Mouse (Mus musculus): Measurements from ENCODE around the gene Scfd2. TPM values are rescaled to one million over a fixed set of nuclear protein-coding genes. Genes with fewer than 3 reads are reported as not detected.

Gene Scfd2
- polyA plus RNA-seq, 1 experiment from 2014 or later: 21.7 TPM

- Histone ChIP-seq H3K4me1 (replicated peaks) (no peaks in the 10 kb centered on the region), H3K9me3 (no peaks in the 10 kb centered on the region), H3K4me3 (replicated peaks) (no peak overlapping the region), H3K9ac (replicated peaks) (no peak overlapping the region), H3K27ac (no peak overlapping the region), H3K4me2 (replicated peaks) (no peak overlapping the region), H3K27me3 (peaks cover 10% of the 10 kb centered on the region), H3K36me3 (no peaks in the 10 kb centered on the region)
- 88% methylated on average over 7 of the region's 7 CpGs for WGBS
- ATAC-seq: no peak
Observed at GRCm38 (mm10) chr5:74279673-74280072, 251.9 kb downstream of the Scfd2 start.

- Histone ChIP-seq H3K4me1 (replicated peaks) (no peaks in the 10 kb centered on the region), H3K4me3 (replicated peaks) (no peak overlapping the region), H3K9ac (replicated peaks) (no peak overlapping the region), H3K27me3 (peaks cover 10% of the 10 kb centered on the region), H3K4me2 (replicated peaks) (no peak overlapping the region), H3K36me3 (no peaks in the 10 kb centered on the region), H3K27ac (no peak overlapping the region), H3K9me3 (no peaks in the 10 kb centered on the region)
- WGBS: 78% methylated on average over 7 of the region's 7 CpGs
- ATAC-seq: no peak
Observed at GRCm38 (mm10) chr5:74278428-74278827, 253.1 kb downstream of the Scfd2 start.

GRCm38 (mm10) chr5:74277712-74278111 lies 253.8 kb downstream of the Scfd2 start:
- Histone ChIP-seq H3K27ac (no peak overlapping the region), H3K4me1 (replicated peaks) (no peaks in the 10 kb centered on the region), H3K4me2 (replicated peaks) (no peak overlapping the region), H3K9ac (replicated peaks) (no peak overlapping the region), H3K4me3 (replicated peaks) (no peak overlapping the region), H3K9me3 (no peaks in the 10 kb centered on the region), H3K27me3 (peaks cover 10% of the 10 kb centered on the region), H3K36me3 (no peaks in the 10 kb centered on the region)
- WGBS: 16% methylated on average over 3 of the region's 3 CpGs
- peak; percentile 84 for ATAC-seq

- peak; percentile 55; the same call in 1 of the 2 replicates for ATAC-seq
- WGBS: 91% methylated on average over 5 of the region's 5 CpGs
Observed at GRCm38 (mm10) chr5:74277216-74277615, 254.3 kb downstream of the Scfd2 start.

GRCm38 (mm10) chr5:74273313-74273712 lies 258.2 kb downstream of the Scfd2 start:
- Histone ChIP-seq H3K27ac (no peak overlapping the region), H3K36me3 (no peaks in the 10 kb centered on the region), H3K27me3 (peaks cover 6% of the 10 kb centered on the region), H3K9ac (replicated peaks) (no peak overlapping the region), H3K9me3 (no peaks in the 10 kb centered on the region), H3K4me2 (replicated peaks) (no peak overlapping the region), H3K4me3 (replicated peaks) (no peak overlapping the region), H3K4me1 (replicated peaks) (no peaks in the 10 kb centered on the region)
- WGBS: 80% methylated on average over 3 of the region's 3 CpGs
- no peak for ATAC-seq

More at GRCm38 (mm10) chr5:74277216-74277615, 254.3 kb downstream of the Scfd2 start:
- Histone ChIP-seq H3K27ac (no peak overlapping the region), H3K9me3 (no peaks in the 10 kb centered on the region), H3K27me3 (peaks cover 10% of the 10 kb centered on the region), H3K36me3 (no peaks in the 10 kb centered on the region), H3K4me1 (replicated peaks) (no peaks in the 10 kb centered on the region), H3K4me3 (replicated peaks) (no peak overlapping the region), H3K9ac (replicated peaks) (no peak overlapping the region), H3K4me2 (replicated peaks) (no peak overlapping the region)

GRCm38 (mm10) chr5:74267736-74268369 lies 263.7 kb downstream of the Scfd2 start:
- no peak overlapping the region for H3K4me2 ChIP-seq (replicated peaks)
- WGBS: 69% methylated on average over 5 of the region's 5 CpGs
- no peak for ATAC-seq
- H3K9me3 ChIP-seq: no peaks in the 10 kb centered on the region
- H3K4me3 ChIP-seq (replicated peaks): no peak overlapping the region
- H3K27me3 ChIP-seq: no peaks in the 10 kb centered on the region
- no peak overlapping the region for H3K27ac ChIP-seq
- H3K36me3 ChIP-seq: no peaks in the 10 kb centered on the region
- H3K4me1 ChIP-seq (replicated peaks): peaks cover 8% of the 10 kb centered on the region
- no peak overlapping the region for H3K9ac ChIP-seq (replicated peaks)

- Histone ChIP-seq H3K4me1 (replicated peaks) (peaks cover 8% of the 10 kb centered on the region), H3K27me3 (no peaks in the 10 kb centered on the region), H3K9ac (replicated peaks) (no peak overlapping the region), H3K27ac (no peak overlapping the region), H3K4me2 (replicated peaks) (no peak overlapping the region), H3K36me3 (no peaks in the 10 kb centered on the region), H3K4me3 (replicated peaks) (no peak overlapping the region), H3K9me3 (no peaks in the 10 kb centered on the region)
- ATAC-seq: no peak
- WGBS: 89% methylated on average over 1 of the region's 1 CpGs
Observed at GRCm38 (mm10) chr5:74267196-74267595, 264.4 kb downstream of the Scfd2 start.

- Histone ChIP-seq H3K9me3 (no peaks in the 10 kb centered on the region), H3K4me3 (replicated peaks) (no peak overlapping the region), H3K4me1 (replicated peaks) (peaks cover 8% of the 10 kb centered on the region), H3K4me2 (replicated peaks) (no peak overlapping the region), H3K9ac (replicated peaks) (no peak overlapping the region), H3K36me3 (no peaks in the 10 kb centered on the region), H3K27me3 (no peaks in the 10 kb centered on the region), H3K27ac (no peak overlapping the region)
- WGBS: 76% methylated on average over 5 of the region's 5 CpGs
- ATAC-seq: no peak
Observed at GRCm38 (mm10) chr5:74266476-74266819, 265.1 kb downstream of the Scfd2 start.

GRCm38 (mm10) chr5:74265601-74266475 lies 265.7 kb downstream of the Scfd2 start:
- Histone ChIP-seq H3K9ac (replicated peaks) (no peak overlapping the region), H3K4me3 (replicated peaks) (no peak overlapping the region), H3K4me2 (replicated peaks) (no peak overlapping the region), H3K27me3 (no peaks in the 10 kb centered on the region), H3K4me1 (replicated peaks) (peaks cover 13% of the 10 kb centered on the region), H3K36me3 (no peaks in the 10 kb centered on the region), H3K9me3 (no peaks in the 10 kb centered on the region), H3K27ac (no peak overlapping the region)
- ATAC-seq: no peak
- WGBS: 47% methylated on average over 13 of the region's 13 CpGs

GRCm38 (mm10) chr5:74265151-74265550 lies 266.4 kb downstream of the Scfd2 start:
- no peak overlapping the region for H3K27ac ChIP-seq
- no peaks in the 10 kb centered on the region for H3K27me3 ChIP-seq
- H3K36me3 ChIP-seq: no peaks in the 10 kb centered on the region
- peaks cover 20% of the 10 kb centered on the region for H3K4me1 ChIP-seq (replicated peaks)
- H3K9me3 ChIP-seq: no peaks in the 10 kb centered on the region
- H3K9ac ChIP-seq (replicated peaks): no peak overlapping the region
- 65% methylated on average over 6 of the region's 6 CpGs for WGBS
- no peak for ATAC-seq
- H3K4me3 ChIP-seq (replicated peaks): no peak overlapping the region
- no peak overlapping the region for H3K4me2 ChIP-seq (replicated peaks)

- Histone ChIP-seq H3K4me2 (replicated peaks) (no peak overlapping the region), H3K27ac (no peak overlapping the region), H3K9me3 (no peaks in the 10 kb centered on the region), H3K4me3 (replicated peaks) (no peak overlapping the region), H3K9ac (replicated peaks) (no peak overlapping the region), H3K36me3 (no peaks in the 10 kb centered on the region), H3K27me3 (no peaks in the 10 kb centered on the region), H3K4me1 (replicated peaks) (peaks cover 22% of the 10 kb centered on the region)
- no peak for ATAC-seq
- 84% methylated on average over 4 of the region's 4 CpGs for WGBS
Observed at GRCm38 (mm10) chr5:74264541-74264940, 267.0 kb downstream of the Scfd2 start.

GRCm38 (mm10) chr5:74261016-74261415 lies 270.5 kb downstream of the Scfd2 start:
- H3K4me2 ChIP-seq (replicated peaks): no peak overlapping the region
- 63% methylated on average over 6 of the region's 6 CpGs for WGBS
- H3K27ac ChIP-seq: no peak overlapping the region

More at GRCm38 (mm10) chr5:74261016-74261415, 270.5 kb downstream of the Scfd2 start:
- Histone ChIP-seq H3K9me3 (no peaks in the 10 kb centered on the region), H3K9ac (replicated peaks) (no peak overlapping the region), H3K4me1 (replicated peaks) (peaks cover 22% of the 10 kb centered on the region), H3K36me3 (no peaks in the 10 kb centered on the region), H3K27me3 (no peaks in the 10 kb centered on the region), H3K4me3 (replicated peaks) (no peak overlapping the region)
- no peak for ATAC-seq
